Mouse (Mus musculus) myocyte (in vitro differentiated cells): ENCODE measurements around the gene Cisd2.

ENCODE experiments used
- CEBPB ChIP-seq: IDR thresholded peaks from 2 replicates; pipeline ENCODE4 v1.6.1; 2011; ENCODE audit warnings: mild to moderate bottlenecking, moderate library complexity; ENCODE audit not compliant: poor library complexity, insufficient read depth, severe bottlenecking
- MAX ChIP-seq: IDR thresholded peaks from one replicate; pipeline ENCODE4 v1.6.1; 2011; ENCODE audit warnings: low read depth, mild to moderate bottlenecking, control low read depth
- MYOD1 ChIP-seq, 3 experiments: IDR thresholded peaks; one replicate each; pipeline ENCODE4 v1.6.1; 2011; ENCODE audit warnings: control low read depth in 2 of 3, low read depth in 2 of 3, mild to moderate bottlenecking in 2 of 3, moderate library complexity in 1 of 3; ENCODE audit not compliant: insufficient read length in 2 of 3, control insufficient read depth in 1 of 3
- MYOG ChIP-seq, 3 experiments: IDR thresholded peaks; one replicate each; pipeline ENCODE4 v1.6.1; 2011; ENCODE audit warnings: control low read depth in 2 of 3, low read depth in 2 of 3, mild to moderate bottlenecking in 2 of 3; ENCODE audit not compliant: insufficient read length in 2 of 3, control insufficient read depth in 1 of 3, insufficient read depth in 1 of 3
- POLR2A ChIP-seq: IDR thresholded peaks from one replicate; pipeline ENCODE4 v1.6.1; 2011; ENCODE audit warnings: low read depth, mild to moderate bottlenecking, control low read depth, moderate library complexity; ENCODE audit not compliant: insufficient read length
- POLR2AphosphoS2 ChIP-seq: IDR thresholded peaks from one replicate; pipeline ENCODE4 v1.6.1; 2011; ENCODE audit warnings: low read depth, control low read depth; ENCODE audit not compliant: insufficient read length
- REST ChIP-seq: IDR thresholded peaks from one replicate; pipeline ENCODE4 v1.6.1; 2011; ENCODE audit warnings: mild to moderate bottlenecking, control low read depth, moderate library complexity; ENCODE audit not compliant: insufficient read depth, insufficient read length
- TCF12 ChIP-seq: IDR thresholded peaks from one replicate; pipeline ENCODE4 v1.6.1; 2011; ENCODE audit warnings: mild to moderate bottlenecking, control low read depth; ENCODE audit not compliant: poor library complexity, insufficient read depth, severe bottlenecking
- TCF3 ChIP-seq: IDR thresholded peaks from one replicate; pipeline ENCODE4 v1.6.1; 2011; ENCODE audit warnings: low read depth, control low read depth; ENCODE audit not compliant: insufficient read length
- USF1 ChIP-seq: IDR thresholded peaks from one replicate; pipeline ENCODE4 v1.6.1; 2011; ENCODE audit warnings: low read depth, mild to moderate bottlenecking, control low read depth, moderate library complexity

DNA sequence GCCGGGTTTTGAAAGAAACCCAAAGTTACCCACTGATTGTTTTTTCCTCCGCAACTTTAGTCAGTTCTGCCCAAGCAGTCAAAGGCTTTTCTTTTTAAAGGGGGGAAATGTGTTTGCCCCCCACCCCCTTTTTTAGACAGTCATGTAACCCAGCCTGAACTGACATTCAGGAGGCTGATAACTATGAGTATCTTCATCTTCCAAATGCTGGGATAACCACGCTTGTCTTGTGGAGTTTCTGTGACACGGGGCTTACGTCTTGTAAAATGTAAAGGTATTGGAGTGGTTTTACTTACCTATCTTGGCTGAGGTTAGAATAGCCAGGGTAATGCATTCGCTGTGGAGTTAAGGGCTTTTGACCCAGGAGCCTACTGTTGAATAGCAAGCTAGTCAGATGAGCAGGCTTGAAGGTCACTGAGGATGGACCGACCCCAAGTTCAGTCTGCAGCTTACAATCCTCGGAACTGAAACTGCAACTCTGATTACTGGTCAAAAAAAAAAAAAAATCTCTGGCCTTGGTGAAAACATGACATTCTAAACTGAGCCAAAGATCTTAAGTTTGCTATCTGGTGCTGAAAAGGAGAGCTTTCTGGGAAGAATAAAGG lies at the start of gene Cisd2:
- TF ChIP-seq MAX (no peak), POLR2A (no peak), USF1 (no peak), TCF3 (no peak), REST (no peak), MYOG (IDR thresholded peaks at IDR 0.05; ENCODE audit: control insufficient read depth in 1 of 3, insufficient read depth in 1 of 3, insufficient read length in 2 of 3, low read depth in 2 of 3) (no peak), POLR2AphosphoS2 (no peak), MYOD1 (IDR thresholded peaks at IDR 0.05; ENCODE audit: control insufficient read depth in 1 of 3, insufficient read length in 2 of 3, low read depth in 2 of 3) (no peak), TCF12 (no peak), CEBPB (no peak)
